Mouse (Mus musculus) thymus, adult 2 months (tissue): ENCODE measurements around the gene Ptdss2. TPM values are rescaled to one million over a fixed set of nuclear protein-coding genes. Genes with fewer than 3 reads are reported as not detected.
A peak's percentile ranks its signal among the peaks of the same experiment; 100 is the strongest.

Experiments
- DNase-seq: peaks from one replicate; pipeline ENCODE4 v3.0.0; 2021
- H3K27ac ChIP-seq: fragments of 200-500 bp; 2 replicates; pipeline ENCODE4 v1.5.1; 2012; ENCODE audit warnings: low read length, control low read depth; ENCODE audit not compliant: control insufficient read depth, insufficient read depth
- H3K27me3 ChIP-seq: fragments of 200-500 bp; 2 replicates; pipeline ENCODE4 v1.6.1; 2012; ENCODE audit warnings: mild to moderate bottlenecking, low read length, moderate library complexity, mixed read lengths; ENCODE audit not compliant: control insufficient read depth, insufficient read depth
- H3K36me3 ChIP-seq: fragments of 200-500 bp; 2 replicates; pipeline ENCODE4 v1.6.1; 2012; ENCODE audit warnings: mild to moderate bottlenecking, low read length, moderate library complexity; ENCODE audit not compliant: control insufficient read depth, insufficient read depth
- H3K4me1 ChIP-seq: fragments of 200-500 bp; replicated peaks from 2 replicates; pipeline ENCODE4 v1.6.1; 2012; ENCODE audit warnings: low read length; ENCODE audit not compliant: control insufficient read depth, insufficient read depth
- H3K4me3 ChIP-seq: fragments of 200-500 bp; 2 replicates; pipeline ENCODE4 v1.5.1; 2012; ENCODE audit warnings: mild to moderate bottlenecking, low read length, control low read depth, moderate library complexity; ENCODE audit not compliant: control insufficient read depth, insufficient read depth
- CTCF ChIP-seq: fragments of 200-500 bp; IDR thresholded peaks from 2 replicates; pipeline ENCODE4 v1.5.1; 2012; ENCODE audit warnings: mild to moderate bottlenecking, control low read depth, low read length, moderate library complexity, borderline replicate concordance; ENCODE audit not compliant: control insufficient read depth, poor library complexity, insufficient read depth; ENCODE audit errors: extremely low read depth
- POLR2A ChIP-seq: fragments of 200-500 bp; IDR thresholded peaks from 2 replicates; pipeline ENCODE4 v1.6.1; 2012; ENCODE audit warnings: mild to moderate bottlenecking, low read length, control low read depth, moderate library complexity; ENCODE audit not compliant: control insufficient read depth, poor library complexity, insufficient read depth; ENCODE audit errors: extremely low read depth
- WGBS: fragments of 180-500 bp; shearing (Covaris S2); methylation state at CpG from one replicate; pipeline ENCODE4 v1.1.7; 2018; 5-methylcytosine and 5-hydroxymethylcytosine counted together
- polyA plus RNA-seq: library from polyadenylated mRNA; depleted of rRNA; stranded (reverse); fragments of >200 nt; gene quantifications from 2 replicates; pipeline ENCODE4 v1.2.3, GENCODE M21; 2012

Gene Ptdss2
- polyA plus RNA-seq, 1 experiment, result 33.8 TPM

DNA sequence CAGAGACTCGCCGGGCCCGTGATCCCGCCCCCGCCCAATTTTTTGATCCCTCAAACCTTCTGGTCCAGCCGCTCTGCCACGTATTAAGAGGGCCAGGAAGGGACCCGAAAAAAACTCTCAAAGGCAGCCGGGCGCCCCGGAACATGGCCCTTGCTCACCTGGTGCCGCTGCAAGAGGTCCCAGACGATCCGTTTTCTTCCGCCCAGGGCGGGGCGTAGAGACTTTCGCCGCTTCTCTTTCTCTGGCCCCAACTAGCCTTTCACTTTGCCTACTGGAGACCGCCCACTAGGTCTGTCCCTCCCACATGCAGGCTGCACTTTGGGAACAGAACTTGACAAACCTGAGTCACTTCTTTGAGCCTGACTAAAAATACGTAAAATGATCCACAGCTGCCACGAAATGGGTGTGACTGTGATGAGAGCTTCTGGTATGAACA is 46.4 kb downstream of the Ptdss2 start:
- H3K27me3 ChIP-seq, result no peaks in the 10 kb centered on the region
- no peak overlapping the region; the same call in 1 of the 2 replicates for H3K27ac ChIP-seq
- WGBS, result 3% methylated on average over 22 of the region's 22 CpGs
- peak overlapping the region; percentile 35 for H3K4me3 ChIP-seq
- H3K36me3 ChIP-seq, result peaks cover 1% of the 10 kb centered on the region; the same call in 1 of the 2 replicates
- no peak for TF ChIP-seq CTCF
- TF ChIP-seq POLR2A, result no peak
- peaks cover 22% of the 10 kb centered on the region for H3K4me1 ChIP-seq
- peak; percentile 43 for DNase-seq

DNA sequence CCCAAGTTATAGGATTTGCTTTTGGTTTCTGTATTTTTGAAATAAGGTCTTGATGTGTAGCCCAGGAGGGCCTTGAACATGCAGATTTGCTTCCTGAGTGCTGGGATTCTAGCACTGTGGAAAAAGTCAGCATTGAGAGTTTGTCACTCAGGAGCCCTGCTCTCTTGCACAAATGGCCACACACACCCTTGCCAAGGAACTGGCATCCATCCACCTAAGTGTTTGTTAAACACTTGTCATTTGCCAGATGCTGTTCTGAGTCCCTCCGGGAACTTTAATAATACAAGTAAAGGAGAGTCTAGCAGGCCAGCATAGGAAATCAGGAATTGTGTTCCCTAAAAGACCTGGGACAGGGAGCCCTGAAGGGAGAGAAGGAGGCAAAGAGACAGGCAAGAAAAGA is 47.1 kb downstream of the Ptdss2 start:
- Histone ChIP-seq H3K27ac (no peak overlapping the region), H3K27me3 (no peaks in the 10 kb centered on the region), H3K36me3 (no peaks in the 10 kb centered on the region), H3K4me3 (no peak overlapping the region), H3K4me1 (peaks cover 22% of the 10 kb centered on the region)
- WGBS, result 95% methylated on average over 1 of the region's 1 CpGs
- DNase-seq, result no peak
- no peak for TF ChIP-seq CTCF
- TF ChIP-seq POLR2A, result no peak

DNA sequence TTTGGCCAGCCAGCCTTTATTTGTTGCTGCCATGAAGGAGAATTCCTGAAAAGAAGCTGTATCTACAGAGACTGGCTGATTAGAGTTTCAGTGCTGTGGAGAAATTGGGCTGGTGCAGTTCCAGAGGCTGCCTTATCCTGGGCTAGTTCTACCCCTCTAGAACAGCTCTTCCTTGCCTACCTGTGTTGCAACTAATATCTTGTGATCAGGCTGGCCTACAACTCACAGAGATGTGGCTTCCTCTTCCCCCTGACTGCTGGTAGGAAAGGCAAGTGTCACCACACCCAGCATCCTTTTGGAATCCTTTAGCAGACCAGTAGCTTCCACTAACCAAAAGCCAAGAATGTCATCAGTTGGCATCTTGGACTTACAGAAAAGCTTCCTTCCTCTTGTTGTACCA is 47.7 kb downstream of the Ptdss2 start:
- no peaks in the 10 kb centered on the region for H3K36me3 ChIP-seq
- H3K27ac ChIP-seq, result no peak overlapping the region
- no peak for TF ChIP-seq POLR2A
- no peak for TF ChIP-seq CTCF
- no peak overlapping the region for H3K4me3 ChIP-seq
- no peak for DNase-seq
- no peaks in the 10 kb centered on the region for H3K27me3 ChIP-seq
- peaks cover 22% of the 10 kb centered on the region for H3K4me1 ChIP-seq

DNA sequence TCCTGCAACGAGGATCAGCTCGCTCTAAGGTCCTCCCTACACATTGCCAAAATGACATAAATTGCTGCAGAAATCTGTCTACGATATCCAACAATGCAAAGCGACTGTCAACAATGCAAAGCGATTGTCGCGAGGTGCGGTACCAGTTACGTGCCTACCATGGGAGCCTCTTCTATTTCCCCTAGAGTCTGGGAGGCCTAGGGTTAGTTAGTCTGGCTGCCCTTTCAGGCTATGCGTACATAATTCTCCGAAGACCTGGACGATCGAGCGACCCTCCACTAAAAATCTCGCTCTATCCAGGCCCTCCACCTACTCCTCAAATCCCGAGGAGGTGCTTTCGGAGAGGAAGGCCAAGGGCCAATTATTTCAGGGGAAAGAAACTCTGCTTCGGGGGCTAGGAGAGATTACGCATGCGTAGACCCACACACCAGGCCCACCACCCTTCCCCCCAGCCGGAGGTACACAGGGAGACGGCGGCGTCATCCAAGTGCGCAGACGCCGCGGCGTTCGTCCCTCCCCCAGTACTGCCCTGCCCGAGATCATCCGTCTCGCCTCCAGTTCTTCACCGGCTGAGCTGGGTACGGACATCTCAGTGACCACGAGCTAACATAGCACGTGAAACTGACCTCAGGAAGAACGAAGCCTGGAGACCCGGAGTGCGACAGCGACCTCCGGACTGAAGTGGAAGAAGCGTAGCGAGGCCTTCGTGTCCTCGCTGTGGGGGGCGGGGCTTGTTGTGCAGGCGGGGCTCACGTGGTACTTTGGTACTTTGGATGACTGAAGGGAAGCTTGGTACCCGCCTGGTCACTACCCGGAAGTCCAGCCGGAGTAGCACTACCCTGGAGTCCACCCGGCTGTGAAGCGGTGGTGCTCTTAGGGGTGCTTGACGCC is 50.2 kb downstream of the Ptdss2 start, which contains the start of gene Rnh1:
Gene Rnh1, minus strand, starts transcription at position 742 of the 891 bp plus-strand sequence.
- no peaks in the 10 kb centered on the region for H3K36me3 ChIP-seq
- 2% methylated on average over 55 of the region's 55 CpGs for WGBS
- H3K27ac ChIP-seq, result peak within 1 kb of the TSS; percentile 75
- TF ChIP-seq POLR2A (peak; percentile 67), CTCF (peak; percentile 60; the same call in 1 of the 2 replicates)
- H3K4me3 ChIP-seq, result peak within 1 kb of the TSS; percentile 67
- no peaks in the 10 kb centered on the region for H3K27me3 ChIP-seq
- peak; percentile 92 for DNase-seq
- H3K4me1 ChIP-seq, result peaks cover 22% of the 10 kb centered on the region

DNA sequence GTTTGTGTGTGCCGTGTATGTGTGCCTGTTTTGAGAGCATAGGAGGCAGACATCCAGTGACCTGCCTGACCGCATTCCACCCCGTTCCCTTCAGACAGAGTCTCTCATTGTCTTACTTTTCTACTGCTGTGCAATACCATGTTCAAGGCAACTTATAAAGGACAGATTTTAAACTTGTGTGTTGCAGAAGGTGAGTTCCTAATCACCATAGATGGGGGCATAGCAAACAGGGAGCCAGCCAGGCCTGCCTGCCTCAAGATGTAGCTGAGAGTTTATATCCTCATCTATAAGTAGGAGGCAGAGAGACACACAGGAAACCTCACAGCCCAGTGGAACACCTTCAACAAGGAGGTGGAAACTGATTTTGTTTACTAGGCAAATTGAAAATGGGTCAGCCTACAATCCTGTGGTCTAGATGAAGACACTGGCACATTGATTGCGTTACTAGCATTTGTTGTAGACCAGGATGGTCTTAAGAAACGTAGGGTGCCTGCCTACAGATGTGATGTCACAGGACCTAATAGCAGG is 51.2 kb downstream of the Ptdss2 start:
- peak overlapping the region; percentile 45 for H3K27ac ChIP-seq
- no peak for DNase-seq
- no peak for TF ChIP-seq POLR2A
- TF ChIP-seq CTCF, result no peak
- no peaks in the 10 kb centered on the region for H3K36me3 ChIP-seq
- WGBS, result 78% methylated on average over 5 of the region's 5 CpGs
- no peaks in the 10 kb centered on the region for H3K27me3 ChIP-seq
- H3K4me1 ChIP-seq, result peaks cover 15% of the 10 kb centered on the region
- H3K4me3 ChIP-seq, result peak overlapping the region; percentile 67; the same call in 1 of the 2 replicates

DNA sequence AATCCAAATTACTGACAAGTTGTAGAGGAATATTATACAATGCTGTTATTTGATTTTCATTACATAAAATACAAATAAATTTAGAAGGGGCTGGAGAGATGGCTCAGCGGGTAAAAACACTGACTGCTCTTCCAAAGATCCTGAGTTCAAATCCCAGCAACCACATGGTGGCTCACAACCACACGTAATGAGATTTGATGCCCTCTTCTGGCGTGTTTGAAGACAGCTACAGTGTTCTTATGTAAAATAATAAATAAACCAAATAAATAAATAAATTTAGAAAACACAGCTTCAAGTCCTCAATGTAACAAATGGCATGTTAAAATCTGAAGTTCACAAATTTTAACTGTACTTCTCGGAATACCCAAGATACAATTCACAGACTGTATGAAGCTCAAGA is 52.9 kb downstream of the Ptdss2 start:
- TF ChIP-seq POLR2A (no peak), CTCF (no peak)
- Histone ChIP-seq H3K4me3 (no peak overlapping the region), H3K27ac (no peak overlapping the region), H3K4me1 (peaks cover 8% of the 10 kb centered on the region; the same call in 1 of the 2 replicates), H3K36me3 (no peaks in the 10 kb centered on the region), H3K27me3 (no peaks in the 10 kb centered on the region)
- DNase-seq, result no peak
- 95% methylated on average over 4 of the region's 4 CpGs for WGBS
